Mouse (Mus musculus) lung, adult 2 months (tissue): ENCODE measurements at regions not wholly inside any gene's neighbourhood (a gene's known extent, or its start where the extent isn't known, plus 50 kb on each side); places are given as distances from the start of the nearest gene placed in this dataset.

ENCODE experiments used
- DNase-seq: peaks from one replicate; pipeline ENCODE4 v3.0.0; 2022
- H3K4me1 ChIP-seq: fragments of 200-500 bp; 2 replicates; pipeline ENCODE4 v1.6.1; 2011; ENCODE audit warnings: low read length; ENCODE audit not compliant: control insufficient read depth, insufficient read depth
- H3K4me3 ChIP-seq: fragments of 200-500 bp; replicated peaks from 2 replicates; pipeline ENCODE3; 2011; ENCODE audit warnings: low read depth, mild to moderate bottlenecking, control low read depth, low read length; ENCODE audit errors: extremely low read depth
- CTCF ChIP-seq: fragments of 200-500 bp; IDR thresholded peaks from 2 replicates; pipeline ENCODE4 v1.5.1; 2011; ENCODE audit warnings: mild to moderate bottlenecking, low read length, control low read depth; ENCODE audit not compliant: insufficient read depth
- POLR2A ChIP-seq: fragments of 200-500 bp; IDR thresholded peaks from 2 replicates; pipeline ENCODE4 v1.6.1; 2011; ENCODE audit warnings: low read depth, mild to moderate bottlenecking, control low read depth, low read length, borderline replicate concordance; ENCODE audit errors: extremely low read depth
- WGBS: fragments of 180-500 bp; shearing (Covaris S2); methylation state at CpG from one replicate; pipeline ENCODE4 v1.1.7; 2018; 5-methylcytosine and 5-hydroxymethylcytosine counted together

DNA sequence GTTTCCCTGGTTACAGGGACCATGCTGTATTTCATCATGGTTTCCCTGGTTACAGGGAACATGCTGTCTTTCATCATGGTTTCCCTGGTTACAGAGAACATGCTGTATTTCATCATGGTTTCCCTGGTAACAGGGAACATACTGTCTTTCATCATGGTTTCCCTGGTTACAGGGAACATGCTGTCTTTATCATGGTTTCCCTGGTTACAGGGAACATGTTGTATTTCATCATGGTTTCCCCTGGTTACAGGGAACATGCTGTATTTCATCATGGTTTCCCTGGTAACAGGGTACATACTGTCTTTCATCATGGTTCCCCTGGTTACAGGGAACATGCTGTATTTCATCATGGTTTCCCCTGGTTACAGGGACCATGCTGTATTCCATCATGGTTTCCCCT, 1579.5 kb downstream of the 4930444P10Rik start:
- TF ChIP-seq CTCF, result no peak
- no peak for TF ChIP-seq POLR2A
- no peak for DNase-seq

DNA sequence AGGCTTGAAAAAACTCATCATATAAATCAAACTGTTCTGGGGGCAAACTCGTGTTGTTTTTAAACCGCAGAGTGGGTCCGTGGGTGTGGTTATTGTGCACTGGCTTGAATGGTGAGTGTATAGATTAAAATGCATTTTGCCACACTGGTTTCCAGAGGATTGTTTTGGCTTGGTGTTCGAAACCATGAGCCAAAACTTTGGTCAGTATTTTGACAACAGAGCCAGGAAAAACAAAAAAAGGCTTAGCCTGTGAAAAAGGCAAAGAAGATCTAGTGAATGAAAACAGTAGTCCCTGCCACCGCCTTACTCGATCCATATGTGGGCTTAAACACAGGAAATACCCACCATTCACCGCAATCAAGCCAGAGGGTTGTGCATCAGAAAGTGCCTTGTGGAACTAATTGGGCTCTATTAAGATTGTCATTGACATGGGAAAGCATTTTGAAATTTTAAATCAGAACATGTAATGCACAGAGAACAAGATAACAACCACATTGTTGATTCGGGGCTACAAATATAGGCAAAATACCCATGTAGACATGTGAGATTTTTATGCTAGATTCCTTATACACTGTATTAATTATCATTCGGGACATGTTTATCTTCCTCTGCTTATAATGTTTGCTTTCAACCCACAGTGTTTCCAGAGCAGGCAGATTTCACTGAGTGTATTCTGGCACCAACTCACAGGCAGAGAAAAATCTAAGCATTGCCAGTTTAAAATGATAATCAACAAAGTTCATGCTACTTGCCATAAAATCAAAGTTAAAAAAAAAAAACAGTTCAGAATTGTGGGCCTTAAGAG, 1580.4 kb downstream of the 4930444P10Rik start:
- Histone ChIP-seq H3K4me1 (no peaks in the 10 kb centered on the region), H3K4me3 (no peak overlapping the region)
- no peak for DNase-seq
- 62% methylated on average over 9 of the region's 9 CpGs for WGBS
- TF ChIP-seq POLR2A (no peak), CTCF (no peak)

More for the DNA sequence above, 1579.5 kb downstream of the 4930444P10Rik start:
- Histone ChIP-seq H3K4me3 (no peak overlapping the region), H3K4me1 (no peaks in the 10 kb centered on the region)

DNA sequence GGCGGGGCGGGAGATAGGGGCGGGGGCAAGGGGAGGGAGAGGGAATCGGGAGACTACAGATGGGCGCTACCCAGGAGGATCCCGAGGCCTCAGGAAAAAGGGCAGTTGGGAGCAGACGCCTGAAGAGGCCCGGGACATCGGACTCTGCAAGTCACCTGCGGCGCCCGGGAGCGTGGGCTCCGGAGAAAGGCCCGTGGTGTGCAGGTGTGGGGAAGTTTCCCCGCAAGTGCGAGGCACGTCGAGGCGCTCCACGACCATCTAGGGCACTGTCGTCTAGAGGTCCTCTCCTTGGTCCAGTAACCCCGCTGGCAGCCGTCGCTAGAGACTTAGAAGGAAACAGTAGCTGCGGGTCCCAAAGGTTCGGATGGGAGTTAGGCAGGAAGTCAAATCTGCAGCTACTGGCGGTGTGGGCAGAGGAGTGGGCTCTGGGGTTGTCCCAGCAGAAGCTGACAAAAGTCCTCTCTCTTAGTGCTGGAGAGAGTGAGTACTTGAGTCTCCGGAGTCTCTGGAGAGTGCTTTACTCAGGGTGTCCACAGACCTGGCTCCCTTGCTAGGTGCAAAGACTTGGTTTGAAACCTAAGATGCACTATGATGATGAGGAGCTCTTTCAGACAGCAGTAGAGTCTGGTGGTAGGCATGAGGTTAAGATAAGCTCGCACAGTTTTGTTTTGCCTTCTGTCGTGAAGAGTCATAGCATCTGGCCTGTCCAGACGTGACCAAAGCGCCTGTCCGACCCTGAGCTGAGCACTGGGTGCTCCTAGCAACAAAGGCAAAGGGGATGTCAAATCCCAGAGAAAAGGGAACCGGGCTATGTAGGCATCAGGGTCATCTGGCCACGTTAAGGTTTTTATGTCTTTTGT, 1586.1 kb downstream of the 4930444P10Rik start:
- WGBS, result 10% methylated on average over 36 of the region's 36 CpGs
- peak; percentile 12 for DNase-seq
- peaks cover 3% of the 10 kb centered on the region; the same call in 1 of the 2 replicates for H3K4me1 ChIP-seq
- no peak for TF ChIP-seq POLR2A
- no peak for TF ChIP-seq CTCF
- no peak overlapping the region for H3K4me3 ChIP-seq

GRCm38 (mm10) chr1:14506201-14506830, 1586.8 kb downstream of the 4930444P10Rik start:
- peak; percentile 12 for DNase-seq
- 4% methylated on average over 34 of the region's 34 CpGs for WGBS
- Histone ChIP-seq H3K4me1 (peaks cover 3% of the 10 kb centered on the region; the same call in 1 of the 2 replicates), H3K4me3 (no peak overlapping the region)
- no peak for TF ChIP-seq CTCF
- TF ChIP-seq POLR2A, result no peak

GRCm38 (mm10) chr1:14505741-14506140, 1587.4 kb downstream of the 4930444P10Rik start:
- WGBS, result 10% methylated on average over 6 of the region's 6 CpGs
- peaks cover 3% of the 10 kb centered on the region; the same call in 1 of the 2 replicates for H3K4me1 ChIP-seq
- TF ChIP-seq CTCF (no peak), POLR2A (no peak)
- no peak overlapping the region for H3K4me3 ChIP-seq
- DNase-seq, result no peak

- H3K4me1 ChIP-seq, result peaks cover 3% of the 10 kb centered on the region; the same call in 1 of the 2 replicates
- DNase-seq, result peak; percentile 11
- 6% methylated on average over 12 of the region's 12 CpGs for WGBS
- TF ChIP-seq CTCF (no peak), POLR2A (no peak)
- H3K4me3 ChIP-seq, result no peak overlapping the region
These were observed 1588.3 kb downstream of the 4930444P10Rik start for GRCm38 (mm10) chr1:14504767-14505343.

- DNase-seq, result peak; percentile 4
- 19% methylated on average over 17 of the region's 17 CpGs for WGBS
These were observed 1589.0 kb downstream of the 4930444P10Rik start for GRCm38 (mm10) chr1:14503881-14504742.

GRCm38 (mm10) chr1:14503193-14503800, 1589.8 kb downstream of the 4930444P10Rik start:
- H3K4me3 ChIP-seq, result no peak overlapping the region
- H3K4me1 ChIP-seq, result peaks cover 3% of the 10 kb centered on the region; the same call in 1 of the 2 replicates
- WGBS, result 46% methylated on average over 7 of the region's 7 CpGs
- DNase-seq, result no peak
- TF ChIP-seq CTCF (no peak), POLR2A (no peak)

More at GRCm38 (mm10) chr1:14503881-14504742, 1589.0 kb downstream of the 4930444P10Rik start:
- Histone ChIP-seq H3K4me3 (no peak overlapping the region), H3K4me1 (peaks cover 3% of the 10 kb centered on the region; the same call in 1 of the 2 replicates)
- TF ChIP-seq CTCF (no peak), POLR2A (no peak)
